Mouse (Mus musculus) cortical plate, adult 2 months (tissue): Measurements from ENCODE around the gene Rps6ka5.

Experiments
- CTCF ChIP-seq: fragments of 200-500 bp; IDR thresholded peaks from 2 replicates; pipeline ENCODE4 v1.5.1; 2011; ENCODE audit warnings: mild to moderate bottlenecking, control low read depth, low read length; ENCODE audit not compliant: insufficient read depth; ENCODE audit errors: extremely low read depth
- POLR2A ChIP-seq: fragments of 200-500 bp; IDR thresholded peaks from 2 replicates; pipeline ENCODE4 v1.6.1; 2011; ENCODE audit warnings: mild to moderate bottlenecking, low read length, control low read depth; ENCODE audit not compliant: insufficient read depth; ENCODE audit errors: extremely low read depth

- no peak for TF ChIP-seq CTCF
- TF ChIP-seq POLR2A = no peak
Measured at GRCm38 (mm10) chr12:100514611-100515010, 212.2 kb downstream of the Rps6ka5 start.
